Mouse (Mus musculus) cerebellum, adult (tissue): ENCODE results near the gene Chst2.

ENCODE experiments used
- ATAC-seq: cut with Nextera tagmentation; 2 replicates; pipeline ENCODE4 v1.9.2; 2017; ENCODE audit warnings: mild to moderate bottlenecking, moderate library complexity, mixed read lengths; ENCODE audit not compliant: insufficient number of reproducible peaks, low FRiP score, low TSS enrichment

Chst2 gene

GRCm38 (mm10) chr9:95375336-95375735 lies 31.2 kb downstream of the Chst2 start:
- no peak for ATAC-seq

DNA sequence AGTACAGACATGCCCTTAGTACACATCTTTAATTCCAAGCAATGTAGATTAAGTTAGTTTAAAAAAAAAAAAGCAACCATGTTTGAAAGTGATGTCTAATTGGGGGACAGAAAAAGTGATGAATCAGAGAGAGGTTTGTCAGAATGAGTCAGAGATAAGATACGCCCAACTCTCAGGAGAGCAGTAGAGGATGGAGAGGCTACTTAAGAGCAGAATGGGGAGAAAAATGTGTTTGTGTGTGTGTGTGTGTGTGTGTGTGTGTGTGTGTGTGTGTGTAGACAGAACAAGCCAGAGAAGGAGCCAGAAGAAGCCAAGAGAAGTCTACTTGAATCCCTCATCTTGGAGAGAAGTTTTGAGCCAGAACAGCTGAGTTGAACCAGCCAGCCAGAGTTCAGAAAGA lies 32.8 kb downstream of the Chst2 start:
- ATAC-seq, result no peak

DNA sequence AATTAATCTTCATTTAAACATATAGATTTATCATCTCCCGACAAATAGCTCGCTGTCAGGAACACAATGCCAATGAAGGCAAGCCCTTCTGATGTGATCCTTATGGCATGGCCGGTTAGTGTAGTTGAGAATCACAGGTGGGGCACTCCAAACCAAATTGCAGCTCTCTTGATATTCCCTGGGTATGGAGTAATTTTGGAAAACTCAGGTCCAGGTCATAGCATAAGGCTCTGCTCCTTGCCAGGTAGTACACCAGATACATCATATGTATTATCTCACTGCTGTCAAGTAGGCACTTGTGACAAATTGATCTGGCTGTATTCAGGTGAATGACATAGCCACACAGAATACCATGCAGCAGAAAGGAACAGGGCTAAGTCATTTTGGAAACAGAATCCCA lies 40.6 kb downstream of the Chst2 start:
- ATAC-seq, result no peak

DNA sequence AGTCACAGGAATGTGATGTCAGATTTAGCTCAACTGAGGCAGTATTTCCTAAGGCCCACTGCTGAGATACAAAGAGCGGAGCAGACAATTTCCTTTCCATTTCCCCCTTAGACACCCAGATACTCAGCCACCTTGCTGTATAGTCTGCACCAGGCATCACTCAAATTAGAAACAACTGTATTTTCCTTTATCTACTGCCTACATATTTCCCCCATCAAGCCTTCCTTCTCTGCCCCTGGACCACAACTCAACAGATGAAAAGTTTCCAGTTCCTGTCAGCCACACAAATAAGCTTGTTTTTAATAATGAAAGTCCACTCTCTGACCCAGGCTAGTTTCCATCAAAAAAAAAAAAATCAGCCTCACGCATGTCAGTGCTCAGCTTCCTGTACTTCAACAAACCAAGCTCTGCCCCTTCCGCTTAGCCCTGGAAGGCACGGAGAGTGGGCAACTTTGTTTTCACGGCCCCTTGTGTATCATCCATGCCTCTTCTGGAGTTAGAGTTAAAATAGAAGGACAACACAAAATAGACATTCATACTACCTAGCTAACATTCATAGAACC lies 52.6 kb downstream of the Chst2 start:
- ATAC-seq, result no peak

- ATAC-seq, result no peak
These were observed 54.6 kb downstream of the Chst2 start for GRCm38 (mm10) chr9:95351968-95352367.

DNA sequence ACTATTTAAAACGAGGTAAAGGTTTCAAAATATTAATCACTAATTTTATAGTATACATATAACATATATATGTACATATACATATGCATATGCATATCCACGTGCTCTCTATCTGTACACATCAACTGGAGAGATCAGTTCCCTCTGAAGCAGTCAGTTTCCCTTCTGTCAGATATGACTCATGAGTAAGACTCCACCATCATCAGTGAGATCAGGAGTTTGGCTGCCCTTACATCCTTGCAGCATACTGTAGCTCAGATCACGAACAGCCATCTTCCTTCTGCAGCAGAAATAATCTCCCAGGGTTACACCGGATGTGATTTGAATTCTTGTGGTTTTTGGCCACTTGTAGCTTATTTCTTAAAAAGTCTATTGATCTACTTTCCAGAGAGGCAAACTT lies 56.0 kb downstream of the Chst2 start:
- ATAC-seq, result no peak
